Mouse (Mus musculus) adrenal gland (tissue): ENCODE data around the gene Gm44973.
"Not testable (repeated sequence)": the region's sequence is repeated elsewhere in the genome, so short reads cannot be mapped to it uniquely, and the experiment has no call there.

Experiments used
- intact Hi-C: fragments of 180-260 bp; cut with DNase I; formaldehyde crosslinking; loops from one replicate; pipeline ENCODE4 v1.15.1; 2025

Gene Gm44973

GRCm38 (mm10) chr7:5014251-5015117 is 812 bp upstream of the Gm44973 start, which contains the start of the genes Zfp524 and Fiz1:
Gene Zfp524, plus strand, starts transcription at chr7:5014415.
Gene Fiz1, minus strand, starts transcription at chr7:5014697.
- intact Hi-C loops, result no loop called here

- intact Hi-C loops, result no loop called here
Measured at GRCm38 (mm10) chr7:5016057-5016456, 761 bp downstream of the Gm44973 start.

- intact Hi-C loops, result no loop called here
Measured at GRCm38 (mm10) chr7:5016920-5017319, 1.6 kb downstream of the Gm44973 start.

DNA sequence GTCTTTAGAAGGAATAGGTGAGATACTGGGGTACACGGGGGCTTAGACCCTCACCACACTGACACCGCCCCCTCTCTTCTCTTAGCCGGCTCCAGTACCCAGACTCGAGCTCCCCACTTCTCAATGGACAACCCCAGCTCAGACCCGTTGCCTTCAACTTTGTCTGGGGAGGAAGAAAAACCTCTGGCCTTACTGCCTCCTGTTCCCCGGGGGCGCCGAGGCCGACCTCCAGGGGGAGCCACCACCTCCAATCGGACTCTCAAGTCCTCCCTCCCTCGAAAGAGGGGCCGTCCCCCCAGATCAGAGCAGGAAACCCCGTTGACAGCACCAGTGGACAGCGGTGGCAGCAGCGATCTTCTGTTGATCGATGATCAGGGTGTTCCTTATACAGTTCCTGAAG is 2.1 kb downstream of the Gm44973 start:
- intact Hi-C loops, result no loop called here

DNA sequence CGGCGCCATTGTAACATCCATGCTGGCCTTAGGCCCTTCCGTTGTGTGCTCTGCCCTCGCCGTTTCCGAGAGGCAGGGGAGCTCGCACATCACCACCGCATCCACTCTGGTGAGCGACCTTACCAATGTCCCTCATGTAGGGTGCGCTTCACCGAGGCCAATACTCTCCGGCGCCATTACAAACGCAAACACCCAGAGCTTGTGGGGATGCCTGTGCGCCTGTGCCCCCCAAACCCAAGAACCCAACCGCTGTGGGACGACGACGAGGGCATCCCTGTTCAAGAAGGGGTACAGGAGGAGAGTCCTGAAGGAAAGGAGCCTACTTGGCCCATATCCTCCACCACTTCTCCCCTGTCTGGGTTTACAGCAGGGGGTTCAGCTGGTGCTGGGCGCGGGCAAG is 2.6 kb downstream of the Gm44973 start:
- intact Hi-C loops, result no loop called here

DNA sequence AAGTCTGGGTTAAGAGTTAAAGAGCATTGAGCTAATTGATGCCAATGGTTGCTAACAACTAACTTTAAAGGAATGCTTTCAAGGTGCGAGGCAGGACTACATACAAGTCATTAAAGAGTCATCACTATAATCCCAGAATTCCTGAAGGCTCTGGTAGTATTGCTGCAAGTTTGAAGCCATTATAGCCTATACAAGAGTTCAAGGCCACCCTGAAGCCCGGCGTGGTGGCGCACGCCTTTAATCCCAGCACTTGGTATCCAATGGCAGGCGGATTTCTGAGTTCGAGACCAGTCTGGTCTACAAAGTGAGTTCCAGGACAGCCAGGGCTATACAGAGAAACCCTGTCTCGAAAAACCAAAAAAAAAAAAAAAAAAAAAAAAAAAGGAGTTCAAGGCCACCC is 4.3 kb downstream of the Gm44973 start:
- intact Hi-C loops, result not testable (repeated sequence)

DNA sequence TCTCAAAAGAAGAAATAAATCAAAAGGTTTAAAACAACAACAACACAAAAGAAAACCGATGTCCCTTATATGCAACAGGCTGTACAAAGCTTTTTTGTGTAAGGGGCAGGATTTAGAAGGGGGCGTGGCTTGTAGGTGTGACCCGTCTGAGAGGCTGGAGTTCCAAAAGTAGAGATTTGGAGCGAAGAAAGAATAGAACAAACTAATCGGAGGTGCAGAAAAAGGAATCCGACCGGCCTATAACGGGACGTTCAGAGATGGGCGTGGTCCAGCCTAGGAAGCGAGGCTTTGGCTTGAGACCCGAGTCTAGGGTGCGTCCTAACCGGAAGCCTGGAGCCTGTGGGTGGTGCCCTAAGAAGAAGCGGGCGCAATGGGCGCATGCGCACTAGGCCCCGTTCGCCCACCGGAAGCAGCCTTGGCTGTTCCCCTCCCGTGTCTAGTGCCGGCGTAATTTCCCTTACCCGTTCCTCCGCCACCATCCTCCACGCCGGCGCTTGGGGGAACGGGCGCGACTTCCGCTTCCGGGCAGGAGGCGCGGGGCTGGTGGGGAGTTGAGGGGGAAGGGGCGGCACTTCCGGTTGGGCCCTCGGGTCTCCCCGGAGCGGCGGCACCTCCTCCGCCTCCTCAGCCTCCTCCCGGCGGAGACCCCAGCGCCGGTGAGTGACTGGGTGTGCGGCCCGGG is 4.8 kb downstream of the Gm44973 start, which contains the start of the genes Zfp865 and Ccdc106:
Zfp865 (plus strand) TSS at position 377 of the 682 bp plus-strand sequence.
Ccdc106 (plus strand) TSS at position 554 of the 682 bp plus-strand sequence.
- intact Hi-C loops, result no loop called here

- intact Hi-C loops, result no loop called here
Measured at GRCm38 (mm10) chr7:5020685-5021084, 5.4 kb downstream of the Gm44973 start.

- intact Hi-C loops, result no loop called here
Measured at GRCm38 (mm10) chr7:5021197-5021596, 5.9 kb downstream of the Gm44973 start.

- intact Hi-C loops, result no loop called here
Measured at GRCm38 (mm10) chr7:5029543-5029942, 14.2 kb downstream of the Gm44973 start.

GRCm38 (mm10) chr7:5029946-5030345 is 14.7 kb downstream of the Gm44973 start:
- intact Hi-C loops, result no loop called here

- intact Hi-C loops, result no loop called here
Measured at GRCm38 (mm10) chr7:5030554-5031275, 15.4 kb downstream of the Gm44973 start.

GRCm38 (mm10) chr7:5031496-5031895 is 16.2 kb downstream of the Gm44973 start:
- intact Hi-C loops, result no loop called here

GRCm38 (mm10) chr7:5033818-5034217 is 18.5 kb downstream of the Gm44973 start, which contains the start of gene 4632433K11Rik:
Gene 4632433K11Rik, plus strand, starts transcription at chr7:5034118.
- intact Hi-C loops, result no loop called here

GRCm38 (mm10) chr7:5035628-5036027 is 20.3 kb downstream of the Gm44973 start:
- intact Hi-C loops, result no loop called here

DNA sequence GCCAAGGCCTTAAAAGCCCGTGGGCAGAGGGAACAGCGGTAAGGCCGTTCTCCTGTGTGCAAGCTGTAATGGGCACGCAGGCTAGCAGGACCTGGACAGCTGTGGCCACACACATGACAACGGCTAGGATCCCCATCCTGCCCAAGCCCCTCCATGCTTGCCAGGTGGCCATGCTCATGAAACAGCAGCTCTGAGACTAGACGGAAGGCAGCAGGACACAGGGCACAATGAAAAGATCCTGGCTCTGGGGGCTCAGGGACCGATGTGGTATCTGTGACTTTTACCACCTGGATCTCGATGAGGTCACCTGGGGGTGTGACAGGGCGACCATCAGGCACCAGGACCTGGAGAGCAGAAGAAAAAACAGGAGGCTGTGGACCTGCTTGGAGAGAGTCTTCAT is 20.8 kb downstream of the Gm44973 start:
- intact Hi-C loops, result no loop called here

GRCm38 (mm10) chr7:5037026-5037425 is 21.7 kb downstream of the Gm44973 start:
- intact Hi-C loops, result no loop called here

DNA sequence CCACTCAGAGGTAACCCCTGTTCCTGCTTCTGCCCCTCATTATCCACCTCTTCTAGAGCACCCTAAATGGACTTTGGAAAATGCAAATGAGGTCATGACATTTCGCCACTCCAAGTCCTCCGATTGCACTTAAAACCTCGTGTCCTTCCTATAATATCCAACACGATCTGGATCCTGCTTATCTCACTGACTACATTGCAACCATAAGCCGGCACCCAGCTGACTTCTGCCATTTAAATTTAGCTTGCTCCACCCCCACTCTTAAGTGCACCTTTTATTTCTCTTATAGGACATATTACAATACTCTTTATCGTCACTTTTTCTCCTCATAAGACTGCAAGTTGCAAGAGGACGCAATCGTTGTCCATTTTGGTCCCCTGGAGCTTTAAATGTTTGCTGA is 22.2 kb downstream of the Gm44973 start:
- intact Hi-C loops, result no loop called here

- intact Hi-C loops, result no loop called here
Measured at GRCm38 (mm10) chr7:5038109-5038732, 22.9 kb downstream of the Gm44973 start, which contains the start of gene Zfp784. Gene Zfp784, minus strand, starts transcription at chr7:5038446.

GRCm38 (mm10) chr7:5038940-5039339 is 23.6 kb downstream of the Gm44973 start:
- intact Hi-C loops, result no loop called here

DNA sequence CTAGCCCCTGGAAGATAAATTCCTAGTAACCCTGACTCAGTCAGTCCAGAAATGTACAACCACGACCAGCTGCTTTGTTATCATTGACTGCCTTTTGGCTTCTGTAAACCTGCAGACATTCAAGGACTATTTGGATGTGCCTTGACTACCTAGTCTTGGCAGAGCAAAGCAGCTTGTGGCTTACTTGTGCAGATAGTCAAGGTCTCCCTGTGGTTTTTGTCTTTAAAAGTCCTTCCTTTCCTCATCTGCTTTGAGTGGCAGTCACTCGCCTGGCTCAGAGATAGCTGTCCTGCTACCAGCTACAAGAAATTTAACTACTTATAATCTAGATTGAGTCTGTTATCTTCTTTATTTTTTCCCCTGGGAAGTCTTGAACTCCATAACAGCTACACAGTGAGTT is 29.7 kb downstream of the Gm44973 start:
- intact Hi-C loops, result no loop called here
